Mouse (Mus musculus) testis, adult 2 months (tissue): ENCODE measurements around the gene Tmem161a.

Experiments
- CTCF ChIP-seq: fragments of 200-500 bp; IDR thresholded peaks from 2 replicates; pipeline ENCODE4 v1.5.1; 2012; ENCODE audit warnings: low read depth, mild to moderate bottlenecking, inconsistent platforms, low read length, moderate library complexity; ENCODE audit not compliant: control insufficient read depth, insufficient read depth, insufficient replicate concordance
- POLR2A ChIP-seq: fragments of 200-500 bp; IDR thresholded peaks from 2 replicates; pipeline ENCODE4 v1.6.1; 2012; ENCODE audit warnings: low read depth, mild to moderate bottlenecking, inconsistent platforms, low read length, moderate library complexity; ENCODE audit not compliant: control insufficient read depth

DNA sequence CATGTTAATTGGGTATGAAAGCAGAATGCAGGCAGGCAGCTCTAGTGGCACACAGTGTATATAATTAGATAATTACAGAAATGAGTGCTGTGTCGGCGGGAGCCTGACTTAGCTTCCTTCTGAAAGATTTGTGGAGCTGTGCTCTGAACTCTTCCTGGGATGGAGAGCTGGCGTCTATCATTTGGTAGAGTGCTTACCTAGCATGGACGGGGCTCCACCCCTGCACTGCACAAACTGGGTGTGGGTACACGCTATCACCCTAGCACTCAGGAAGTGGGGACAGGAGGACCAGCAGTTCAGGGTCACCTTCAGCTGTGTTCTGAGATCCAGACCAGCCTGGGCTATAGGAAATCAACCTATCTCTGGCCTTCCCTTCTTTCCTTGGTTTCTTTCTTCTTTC lies 1.2 kb downstream of the Tmem161a start:
- TF ChIP-seq CTCF (no peak), POLR2A (no peak)
